Mouse (Mus musculus): Measurements from ENCODE around the gene Rps6kb2. TPM values are rescaled to one million over a fixed set of nuclear protein-coding genes. Genes with fewer than 3 reads are reported as not detected.

Gene Rps6kb2
- polyA plus RNA-seq, 1 experiment from 2014 or later = 59.8 TPM

DNA sequence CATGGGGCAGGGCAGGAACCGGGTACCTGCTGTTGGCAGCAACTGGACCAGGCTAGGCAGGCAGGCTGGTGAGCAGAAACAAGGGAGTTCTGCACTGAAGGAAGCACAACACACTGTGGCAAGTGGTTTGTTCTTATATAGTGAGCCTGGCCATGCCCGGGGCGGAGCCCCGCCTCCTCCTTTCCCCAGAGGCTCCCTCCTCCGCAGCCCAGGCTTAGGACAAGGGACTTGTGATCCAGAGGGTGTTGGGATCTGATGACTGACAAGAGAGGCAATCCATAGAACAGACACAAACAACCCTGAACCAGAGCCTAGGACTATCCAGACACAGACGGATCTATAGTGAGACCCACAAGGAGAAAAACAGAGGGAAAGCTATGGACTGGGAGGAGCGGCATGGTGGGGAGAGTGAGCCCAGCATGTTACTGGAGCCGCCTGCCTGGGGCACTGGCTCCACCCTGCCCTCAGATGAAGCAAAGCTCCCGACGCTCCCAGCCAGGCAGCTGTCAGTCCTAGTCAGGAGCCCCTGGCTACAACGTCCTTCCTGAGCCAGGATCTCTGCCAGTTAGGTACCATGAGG is 12.3 kb upstream of the Rps6kb2 start, which contains the start of gene Carns1:
TSS of gene Carns1 (minus strand) at position 112 of the 580 bp plus-strand sequence.
- peak; percentile 30; the same call in 1 of the 2 replicates for ATAC-seq
- 3% methylated on average over 11 of the region's 11 CpGs for WGBS
- Histone ChIP-seq H3K4me3 (replicated peaks; ENCODE audit: low read length) (no peak within 1 kb of the TSS), H3K9me3 (ENCODE audit: control insufficient read depth, low read length) (no peaks in the 10 kb centered on the region), H3K4me1 (replicated peaks; ENCODE audit: control insufficient read depth, insufficient read depth, low read length) (peaks cover 8% of the 10 kb centered on the region; the same call in 1 of the 2 replicates), H3K9ac (replicated peaks; ENCODE audit: low read depth, low read length) (peak within 1 kb of the TSS; percentile 35), H3K27ac (ENCODE audit: low read length) (no peak within 1 kb of the TSS), H3K27me3 (replicated peaks; ENCODE audit: control insufficient read depth, insufficient read depth, low read length) (no peaks in the 10 kb centered on the region), H3K36me3 (ENCODE audit: control insufficient read depth, insufficient read depth) (no peaks in the 10 kb centered on the region), H3K4me2 (ENCODE audit: low read length) (no peak within 1 kb of the TSS)

DNA sequence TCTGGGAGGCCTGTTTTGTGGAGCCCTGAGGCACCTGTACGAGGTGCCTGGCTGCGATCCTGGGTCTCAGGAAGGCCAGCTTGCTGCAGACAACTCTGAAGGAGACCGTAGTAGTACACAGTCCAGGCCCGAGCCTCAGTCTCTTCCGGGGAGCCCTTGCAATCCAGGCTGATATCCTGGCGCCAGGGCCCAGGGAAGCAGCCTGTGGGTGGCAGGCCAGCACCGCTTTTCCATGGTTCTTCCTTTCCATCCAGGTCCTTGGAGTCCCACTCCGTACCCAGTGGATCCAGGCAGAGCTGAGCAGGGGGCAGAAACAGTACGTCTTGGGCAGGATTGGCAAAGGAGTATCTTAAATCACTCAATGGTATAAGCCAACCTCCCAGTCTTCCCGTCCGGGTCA is 9.8 kb upstream of the Rps6kb2 start:
- no peak for ATAC-seq
- Histone ChIP-seq H3K4me3 (replicated peaks; ENCODE audit: low read length) (no peak overlapping the region), H3K4me1 (replicated peaks; ENCODE audit: control insufficient read depth, insufficient read depth, low read length) (peaks cover 15% of the 10 kb centered on the region), H3K9me3 (ENCODE audit: control insufficient read depth, low read length) (no peaks in the 10 kb centered on the region), H3K27ac (ENCODE audit: low read length) (no peak overlapping the region), H3K36me3 (ENCODE audit: control insufficient read depth, insufficient read depth) (no peaks in the 10 kb centered on the region), H3K27me3 (replicated peaks; ENCODE audit: control insufficient read depth, insufficient read depth, low read length) (no peaks in the 10 kb centered on the region), H3K9ac (replicated peaks; ENCODE audit: low read depth, low read length) (no peak overlapping the region), H3K4me2 (ENCODE audit: low read length) (no peak overlapping the region)
- 61% methylated on average over 11 of the region's 11 CpGs for WGBS

DNA sequence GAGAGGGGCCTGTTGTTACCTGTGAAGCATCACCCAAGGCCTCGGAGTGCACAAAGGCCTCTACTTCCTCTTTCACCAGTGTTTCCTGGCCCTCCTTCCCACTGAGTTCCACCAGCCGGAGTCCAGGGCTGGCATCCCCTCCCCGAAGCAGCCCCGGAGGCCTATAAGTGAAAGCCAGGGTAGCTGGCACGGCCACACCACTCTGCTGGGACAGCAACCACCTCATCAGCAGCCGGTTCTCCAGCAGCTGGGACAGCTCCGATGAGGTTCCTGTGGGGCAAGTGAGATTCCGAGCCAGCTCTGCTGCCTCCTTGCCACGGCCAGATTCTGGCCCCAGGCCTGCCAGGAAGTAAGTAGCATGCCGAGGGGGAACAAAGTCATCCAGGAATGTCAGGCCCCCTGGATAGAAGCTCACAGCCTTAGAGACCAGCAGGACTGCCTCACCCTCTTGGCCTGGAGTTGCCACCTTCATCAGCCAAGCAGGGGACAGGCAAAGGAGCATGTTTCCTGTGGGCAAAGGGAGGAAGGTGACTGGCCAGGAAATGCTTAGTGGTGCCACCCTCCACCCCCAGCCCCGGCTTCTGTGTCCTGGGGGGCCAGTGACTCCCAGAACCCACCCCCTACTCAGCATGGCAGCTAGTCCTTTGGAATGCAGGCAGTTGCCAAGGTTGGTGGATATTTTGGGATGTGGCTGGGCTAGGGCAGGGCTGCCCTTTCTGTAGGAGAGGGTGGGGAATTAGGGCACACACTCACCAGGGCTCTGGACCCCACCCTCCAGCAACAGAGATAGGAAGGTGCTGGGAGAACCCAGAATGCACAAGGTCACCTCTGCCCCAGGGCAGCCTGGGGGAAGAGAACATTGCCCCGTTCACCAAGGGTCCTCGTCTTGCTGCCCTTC is 8.5 kb upstream of the Rps6kb2 start:
- Histone ChIP-seq H3K4me1 (replicated peaks; ENCODE audit: control insufficient read depth, insufficient read depth, low read length) (peaks cover 15% of the 10 kb centered on the region), H3K27ac (ENCODE audit: low read length) (no peak overlapping the region), H3K9me3 (ENCODE audit: control insufficient read depth, low read length) (no peaks in the 10 kb centered on the region), H3K9ac (replicated peaks; ENCODE audit: low read depth, low read length) (0 out of 2 replicates have a peak overlapping the region, but pooled peaks have one; percentile 12), H3K4me3 (replicated peaks; ENCODE audit: low read length) (no peak overlapping the region), H3K27me3 (replicated peaks; ENCODE audit: control insufficient read depth, insufficient read depth, low read length) (no peaks in the 10 kb centered on the region), H3K4me2 (ENCODE audit: low read length) (no peak overlapping the region), H3K36me3 (ENCODE audit: control insufficient read depth, insufficient read depth) (no peaks in the 10 kb centered on the region)
- ATAC-seq = no peak
- WGBS = 80% methylated on average over 13 of the region's 13 CpGs

DNA sequence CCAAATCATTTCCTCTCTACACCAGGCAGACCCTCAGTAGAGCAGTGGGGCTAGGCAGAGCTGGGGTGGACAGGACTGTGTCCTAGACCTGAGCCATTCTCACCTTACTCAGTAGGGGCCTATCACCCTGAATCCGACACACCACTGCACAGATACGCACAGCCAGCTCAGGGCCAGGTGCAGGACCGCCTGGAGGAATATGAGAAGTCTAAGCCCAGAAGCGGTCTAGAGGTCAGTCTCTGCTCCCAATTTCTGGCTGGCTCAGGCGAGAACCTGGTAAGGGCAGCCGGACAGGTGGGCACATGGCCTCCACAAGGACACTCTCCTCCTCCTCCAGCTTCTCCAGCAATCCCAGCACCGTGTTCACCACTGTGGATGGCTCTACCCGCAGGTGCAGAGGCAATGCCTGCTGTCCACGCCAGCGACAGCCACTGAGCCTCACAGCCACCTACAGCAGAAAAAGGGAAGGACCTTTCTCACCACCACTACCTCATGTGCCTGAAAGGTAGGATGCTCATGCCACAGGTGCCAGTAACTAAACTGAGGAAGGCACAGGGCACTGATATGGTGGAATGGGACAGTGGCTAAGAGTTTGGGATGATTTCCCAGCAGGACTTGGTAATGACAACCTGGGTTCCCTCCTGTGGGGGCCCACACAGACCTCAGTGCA is 7.7 kb upstream of the Rps6kb2 start:
- Histone ChIP-seq H3K27ac (ENCODE audit: low read length) (no peak overlapping the region), H3K4me2 (ENCODE audit: low read length) (no peak overlapping the region), H3K9me3 (ENCODE audit: control insufficient read depth, low read length) (no peaks in the 10 kb centered on the region), H3K4me3 (replicated peaks; ENCODE audit: low read length) (no peak overlapping the region), H3K9ac (replicated peaks; ENCODE audit: low read depth, low read length) (no peak overlapping the region), H3K27me3 (replicated peaks; ENCODE audit: control insufficient read depth, insufficient read depth, low read length) (no peaks in the 10 kb centered on the region), H3K36me3 (ENCODE audit: control insufficient read depth, insufficient read depth) (no peaks in the 10 kb centered on the region), H3K4me1 (replicated peaks; ENCODE audit: control insufficient read depth, insufficient read depth, low read length) (peaks cover 15% of the 10 kb centered on the region)
- no peak for ATAC-seq
- 93% methylated on average over 10 of the region's 10 CpGs for WGBS

DNA sequence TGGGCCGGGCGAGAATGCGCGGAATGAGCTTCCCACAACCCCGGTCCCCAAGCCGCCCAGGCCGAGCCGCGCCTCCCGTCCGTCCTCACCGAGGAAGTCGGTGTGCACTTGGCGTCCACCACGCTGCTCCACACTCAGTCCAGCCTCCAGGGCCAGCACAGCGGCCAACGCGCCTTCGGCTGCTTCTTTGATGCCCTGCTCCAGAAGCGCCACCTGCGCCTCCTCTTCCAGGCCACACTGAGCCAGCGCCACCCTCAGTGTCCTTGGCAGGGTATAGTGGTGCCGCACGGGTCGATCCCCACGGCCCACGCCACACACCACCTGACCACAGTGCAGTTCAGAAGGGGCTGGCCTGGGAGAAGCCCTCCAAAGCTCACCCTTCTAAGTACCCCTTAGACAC is 6.7 kb upstream of the Rps6kb2 start:
- H3K9ac ChIP-seq (replicated peaks; ENCODE audit: low read depth, low read length) = peak overlapping the region; percentile 60
- H3K4me3 ChIP-seq (replicated peaks; ENCODE audit: low read length) = peak overlapping the region; percentile 44
- peak overlapping the region; percentile 61 for H3K4me2 ChIP-seq (ENCODE audit: low read length)
- H3K36me3 ChIP-seq (ENCODE audit: control insufficient read depth, insufficient read depth) = no peaks in the 10 kb centered on the region
- ATAC-seq = peak; percentile 25; the same call in 1 of the 2 replicates
- WGBS = 5% methylated on average over 27 of the region's 27 CpGs
- peaks cover 7% of the 10 kb centered on the region for H3K4me1 ChIP-seq (replicated peaks; ENCODE audit: control insufficient read depth, insufficient read depth, low read length)
- H3K27ac ChIP-seq (ENCODE audit: low read length) = peak overlapping the region; percentile 69
- H3K27me3 ChIP-seq (replicated peaks; ENCODE audit: control insufficient read depth, insufficient read depth, low read length) = no peaks in the 10 kb centered on the region
- H3K9me3 ChIP-seq (ENCODE audit: control insufficient read depth, low read length) = no peaks in the 10 kb centered on the region

DNA sequence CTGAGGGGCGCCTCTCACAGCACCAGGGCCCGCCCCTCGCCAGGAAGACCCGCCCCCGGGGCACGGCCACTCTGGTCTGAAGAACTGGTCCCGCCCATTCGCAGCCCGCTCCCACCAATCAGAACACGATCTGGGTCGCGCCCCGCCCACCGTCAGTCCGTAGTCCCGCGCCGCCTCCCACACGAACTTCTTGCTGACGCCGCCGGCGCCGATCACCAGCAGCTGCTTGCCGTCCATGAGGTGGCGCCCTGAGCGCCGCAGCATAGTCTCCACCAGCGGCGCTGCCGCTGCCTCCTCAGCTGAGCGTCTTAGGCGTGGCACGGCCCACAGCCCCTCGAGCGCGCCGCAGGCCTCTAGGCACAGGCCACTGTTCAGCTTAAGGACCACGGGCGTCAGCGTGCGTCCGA is 6.2 kb upstream of the Rps6kb2 start:
- Histone ChIP-seq H3K36me3 (ENCODE audit: control insufficient read depth, insufficient read depth) (no peaks in the 10 kb centered on the region), H3K4me3 (replicated peaks; ENCODE audit: low read length) (peak overlapping the region; percentile 44), H3K27ac (ENCODE audit: low read length) (peak overlapping the region; percentile 83), H3K9ac (replicated peaks; ENCODE audit: low read depth, low read length) (peak overlapping the region; percentile 60), H3K4me1 (replicated peaks; ENCODE audit: control insufficient read depth, insufficient read depth, low read length) (peaks cover 7% of the 10 kb centered on the region), H3K4me2 (ENCODE audit: low read length) (peak overlapping the region; percentile 61), H3K27me3 (replicated peaks; ENCODE audit: control insufficient read depth, insufficient read depth, low read length) (no peaks in the 10 kb centered on the region), H3K9me3 (ENCODE audit: control insufficient read depth, low read length) (no peaks in the 10 kb centered on the region)
- WGBS = under 1% methylated on average over 43 of the region's 43 CpGs
- peak; percentile 96 for ATAC-seq

DNA sequence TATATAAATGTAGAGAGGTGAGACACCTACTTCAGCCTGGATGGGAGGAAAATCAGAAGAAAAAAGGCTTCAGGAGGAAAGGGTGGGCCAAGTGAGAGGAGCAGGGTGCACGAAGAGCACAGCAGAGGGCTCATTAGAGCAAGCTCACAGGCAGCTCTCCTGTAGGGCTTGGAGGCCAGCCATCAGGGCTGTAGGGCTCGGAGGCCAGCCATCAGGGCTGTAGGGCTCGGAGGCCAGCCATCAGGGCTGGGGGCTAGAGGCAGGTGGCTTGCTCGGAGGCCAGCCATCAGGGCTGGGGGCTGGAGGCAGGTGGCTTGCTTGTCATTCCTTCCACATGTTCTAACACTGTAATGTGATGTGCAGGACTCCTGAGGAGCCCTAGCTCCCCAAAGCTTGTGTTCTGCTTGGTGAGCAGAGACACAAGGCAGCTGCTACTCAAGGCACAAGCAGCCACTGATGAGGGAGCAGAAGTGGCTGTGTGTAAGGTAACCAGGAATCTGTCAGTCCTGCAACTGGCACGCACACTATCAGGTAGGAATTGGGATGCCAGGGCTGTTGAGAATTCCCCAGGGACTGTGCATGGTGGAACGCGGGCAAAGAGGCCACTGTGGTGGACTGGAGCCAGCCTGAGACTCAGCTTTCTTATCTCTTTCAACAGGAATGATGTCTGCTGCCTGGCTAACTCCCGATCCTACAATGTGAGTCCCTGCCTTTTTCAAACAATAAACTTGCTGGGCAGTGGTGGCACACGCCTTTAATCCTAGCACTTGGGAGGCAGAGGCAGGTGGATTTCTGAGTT is 3.7 kb upstream of the Rps6kb2 start:
- ATAC-seq = no peak
- no peak overlapping the region for H3K9ac ChIP-seq (replicated peaks; ENCODE audit: low read depth, low read length)
- 75% methylated on average over 9 of the region's 9 CpGs for WGBS

DNA sequence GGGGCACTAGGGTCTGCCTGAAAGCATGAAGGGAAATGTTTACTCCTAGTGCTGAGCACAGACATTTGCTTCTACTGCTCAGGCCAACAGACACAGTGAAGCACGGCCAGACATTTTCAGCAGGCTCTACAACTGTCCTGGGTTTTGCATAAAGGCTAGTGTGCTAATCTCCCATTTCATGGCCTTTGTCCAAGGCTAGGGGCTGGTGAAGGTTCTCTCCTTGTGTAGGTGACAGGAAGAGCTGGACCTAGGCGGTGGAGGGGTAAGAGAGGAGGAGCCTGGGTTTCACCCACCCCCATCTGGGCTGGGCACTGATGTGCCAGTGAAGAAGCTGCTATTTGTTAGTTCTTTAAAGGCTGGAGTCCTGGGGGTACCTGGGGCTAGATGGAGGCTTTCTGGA is 1.6 kb upstream of the Rps6kb2 start:
- no peak overlapping the region for H3K27ac ChIP-seq (ENCODE audit: low read length)
- no peaks in the 10 kb centered on the region for H3K27me3 ChIP-seq (replicated peaks; ENCODE audit: control insufficient read depth, insufficient read depth, low read length)
- ATAC-seq = no peak
- peaks cover 16% of the 10 kb centered on the region for H3K4me1 ChIP-seq (replicated peaks; ENCODE audit: control insufficient read depth, insufficient read depth, low read length)
- H3K9ac ChIP-seq (replicated peaks; ENCODE audit: low read depth, low read length) = no peak overlapping the region
- H3K4me2 ChIP-seq (ENCODE audit: low read length) = no peak overlapping the region
- no peaks in the 10 kb centered on the region for H3K9me3 ChIP-seq (ENCODE audit: control insufficient read depth, low read length)
- H3K4me3 ChIP-seq (replicated peaks; ENCODE audit: low read length) = no peak overlapping the region
- H3K36me3 ChIP-seq (ENCODE audit: control insufficient read depth, insufficient read depth) = no peaks in the 10 kb centered on the region
- WGBS = 71% methylated on average over 2 of the region's 2 CpGs

More for the DNA sequence above, 3.7 kb upstream of the Rps6kb2 start:
- Histone ChIP-seq H3K4me2 (ENCODE audit: low read length) (no peak overlapping the region), H3K4me1 (replicated peaks; ENCODE audit: control insufficient read depth, insufficient read depth, low read length) (peaks cover 21% of the 10 kb centered on the region), H3K9me3 (ENCODE audit: control insufficient read depth, low read length) (no peaks in the 10 kb centered on the region), H3K27me3 (replicated peaks; ENCODE audit: control insufficient read depth, insufficient read depth, low read length) (no peaks in the 10 kb centered on the region), H3K4me3 (replicated peaks; ENCODE audit: low read length) (no peak overlapping the region), H3K27ac (ENCODE audit: low read length) (no peak overlapping the region), H3K36me3 (ENCODE audit: control insufficient read depth, insufficient read depth) (no peaks in the 10 kb centered on the region)
